Mouse (Mus musculus) thymus, postnatal 36 days (tissue): ENCODE data around the gene Themis.
A peak's percentile ranks its signal among the peaks of the same experiment; 100 is the strongest.

ENCODE experiments used
- DNase-seq, 2 experiments: peaks; one replicate each; pipeline ENCODE4 v3.0.0; 2022; ENCODE audit warnings: mixed read lengths in 2 of 2

Themis gene

GRCm38 (mm10) chr10:28668261-28668660, at the start of gene Themis:
Themis (plus strand) TSS chr10:28668360.
- DNase-seq = peak; percentile 83 to 89

DNA sequence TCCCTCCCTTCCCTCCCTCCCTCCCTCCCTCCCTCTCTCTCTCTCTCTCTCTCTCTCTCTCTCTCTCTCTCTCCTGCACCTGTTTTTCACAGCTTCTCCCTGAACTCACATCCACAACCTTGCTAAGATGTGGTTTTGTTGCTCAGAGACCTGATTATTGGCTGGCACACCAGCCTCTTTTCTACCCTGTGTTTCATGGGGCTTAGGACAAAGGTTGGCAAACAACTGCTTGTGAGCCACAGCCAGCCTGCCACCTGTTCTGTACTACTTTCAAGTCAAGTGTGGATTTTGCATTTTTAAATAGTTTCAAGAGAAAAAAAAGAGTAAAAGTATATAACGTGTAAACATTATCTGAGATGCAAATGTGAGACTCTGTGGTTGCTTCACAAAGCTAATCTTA, 48.7 kb upstream of the Themis start:
- DNase-seq = peak; percentile 43 to 75

DNA sequence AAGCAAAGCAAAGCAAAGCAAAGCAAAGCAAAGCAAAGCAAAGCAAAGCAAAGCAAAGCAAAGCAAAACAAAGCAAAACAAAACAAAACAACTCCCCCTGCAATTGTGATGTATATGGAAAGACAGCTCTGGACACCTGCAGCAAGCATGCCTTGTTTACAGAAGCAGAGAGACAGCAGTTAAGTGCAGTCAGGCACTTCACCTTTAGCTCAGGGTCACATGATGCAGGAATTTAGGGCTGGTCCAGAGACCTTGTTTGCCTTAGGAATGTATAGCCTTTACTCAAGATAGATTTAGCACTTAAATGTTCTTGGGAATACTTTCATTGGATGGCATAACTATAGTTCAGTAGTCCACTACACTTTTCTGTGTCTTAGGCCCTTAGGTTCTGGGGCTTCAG, 32.1 kb upstream of the Themis start:
- DNase-seq = no peak

DNA sequence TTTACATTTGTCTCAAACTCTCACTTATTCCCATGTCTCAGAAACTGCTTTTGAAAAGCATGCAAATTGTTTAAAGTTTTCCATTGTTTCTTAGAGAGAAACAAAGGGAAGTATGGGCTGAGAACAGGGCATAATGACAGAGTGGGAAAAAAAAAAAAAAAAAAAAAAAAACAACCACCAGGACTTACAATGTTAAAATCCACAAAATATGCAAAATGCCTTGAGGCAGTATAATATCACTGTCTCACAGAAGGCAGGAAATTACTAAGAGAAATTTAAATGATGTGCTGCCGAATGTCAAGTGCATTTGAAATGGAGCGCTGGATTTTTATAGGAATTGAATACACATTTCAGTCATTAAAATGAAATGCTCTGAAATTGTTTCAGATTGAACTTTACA, 26.3 kb upstream of the Themis start:
- no peak for DNase-seq

DNA sequence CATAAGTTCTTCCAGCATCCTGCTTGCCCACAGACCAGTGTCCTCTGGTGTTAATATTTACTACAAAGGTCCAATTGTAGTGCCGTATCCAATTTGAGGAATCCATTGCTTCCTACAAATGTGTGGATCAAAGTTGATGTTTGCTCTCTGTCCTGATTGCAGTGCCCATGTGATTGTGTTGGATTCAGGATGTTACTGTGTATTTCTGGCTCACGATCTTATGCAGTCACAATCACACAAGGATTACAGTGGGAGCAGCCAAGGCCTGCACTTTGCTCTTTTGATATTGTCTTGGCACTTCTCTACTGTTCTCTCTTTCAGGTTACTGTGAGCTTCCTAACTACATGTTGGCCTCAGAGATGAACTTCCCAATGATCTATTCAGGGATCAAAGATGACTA, 20.3 kb upstream of the Themis start:
- no peak for DNase-seq

DNA sequence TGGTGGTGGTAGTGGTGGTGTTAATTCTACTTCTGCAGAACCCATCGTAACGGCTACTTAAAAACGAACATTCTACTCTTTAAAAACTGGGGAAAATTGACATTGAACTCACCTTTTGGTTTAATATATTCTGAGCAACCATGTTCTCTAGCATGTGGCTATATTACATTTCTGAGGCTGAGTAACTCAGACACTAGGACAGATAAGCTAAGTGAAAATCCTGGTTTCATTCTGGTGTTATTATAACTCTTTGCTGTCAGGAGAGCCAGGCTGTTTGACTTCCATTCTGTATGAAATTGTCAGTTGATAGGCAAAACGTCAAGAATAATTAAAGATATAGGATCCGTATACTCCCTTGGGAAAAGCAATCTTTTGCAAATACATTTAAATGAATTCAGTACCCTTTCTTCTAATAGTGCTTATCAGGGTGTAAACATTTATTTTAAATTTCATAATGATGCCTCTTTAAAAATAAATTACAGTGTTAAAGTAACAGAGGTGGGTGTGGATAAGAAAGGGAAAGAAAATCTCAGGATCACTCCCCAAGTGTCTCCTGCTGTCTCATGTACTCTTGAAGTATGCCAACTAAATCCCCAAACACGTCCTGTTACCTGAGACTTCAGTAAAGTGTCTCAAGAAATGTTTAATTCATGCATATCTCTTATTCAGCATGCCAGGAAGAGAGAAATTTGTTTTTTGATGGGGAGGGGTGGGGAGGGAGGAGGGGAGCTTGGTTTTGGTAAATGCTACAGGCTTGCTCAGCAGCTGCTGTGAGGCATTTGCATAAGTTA, 18.9 kb upstream of the Themis start:
- no peak for DNase-seq

DNA sequence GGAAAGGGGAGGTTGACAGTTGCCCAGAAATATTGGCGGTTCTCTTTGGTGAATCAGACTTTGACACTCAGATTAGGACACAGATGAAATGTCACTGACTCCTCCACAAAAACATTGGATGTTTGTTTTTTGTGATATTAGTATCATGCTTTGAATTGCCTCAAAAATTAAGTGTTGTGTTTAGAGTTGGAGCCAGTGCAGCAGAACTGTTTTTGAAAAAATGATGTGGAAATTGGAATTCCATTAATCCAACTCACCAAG, 18.3 kb upstream of the Themis start:
- DNase-seq = no peak

- no peak for DNase-seq
These were observed 16.2 kb upstream of the Themis start for GRCm38 (mm10) chr10:28651910-28652309.

DNA sequence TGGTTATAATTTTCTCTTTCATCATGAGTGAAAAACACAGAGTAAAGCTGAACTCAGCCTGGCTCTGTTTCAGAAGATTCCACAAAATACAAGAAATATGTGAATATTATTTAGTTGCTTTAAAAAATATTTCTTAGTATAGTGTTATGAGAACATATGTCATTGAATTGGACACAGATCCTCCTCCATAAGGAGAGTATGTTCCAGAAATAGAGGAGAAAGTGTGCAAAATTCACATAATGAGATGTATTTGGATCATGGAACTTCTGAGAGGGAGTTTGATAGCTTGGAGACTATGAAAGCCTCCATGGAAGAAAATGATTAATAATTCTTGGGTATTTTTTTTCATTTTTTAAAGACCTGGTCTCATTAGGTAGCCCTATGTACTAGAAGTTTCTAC, 13.4 kb upstream of the Themis start:
- no peak for DNase-seq

GRCm38 (mm10) chr10:28665141-28665540, 3.0 kb upstream of the Themis start:
- DNase-seq = peak; percentile 39 to 58

DNA sequence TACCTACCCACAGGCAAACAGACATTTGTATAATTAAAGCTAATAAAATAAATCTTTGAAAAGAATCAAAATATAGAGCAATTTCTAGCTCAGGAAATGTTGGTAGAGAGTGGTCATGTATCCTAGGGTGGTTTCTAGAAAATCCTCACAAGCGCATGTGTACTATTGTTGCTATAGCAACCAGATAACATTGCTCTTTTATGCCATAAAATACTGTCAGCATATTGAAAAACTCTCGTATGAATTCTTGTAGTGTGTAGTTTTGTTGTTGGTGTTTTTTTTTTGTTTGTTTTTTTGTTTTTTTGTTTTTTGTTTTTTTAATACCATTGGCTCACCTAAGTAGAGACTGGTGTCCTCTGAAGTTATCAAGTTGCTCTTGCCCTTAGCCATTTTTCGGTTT, 5.8 kb downstream of the Themis start:
- no peak for DNase-seq

DNA sequence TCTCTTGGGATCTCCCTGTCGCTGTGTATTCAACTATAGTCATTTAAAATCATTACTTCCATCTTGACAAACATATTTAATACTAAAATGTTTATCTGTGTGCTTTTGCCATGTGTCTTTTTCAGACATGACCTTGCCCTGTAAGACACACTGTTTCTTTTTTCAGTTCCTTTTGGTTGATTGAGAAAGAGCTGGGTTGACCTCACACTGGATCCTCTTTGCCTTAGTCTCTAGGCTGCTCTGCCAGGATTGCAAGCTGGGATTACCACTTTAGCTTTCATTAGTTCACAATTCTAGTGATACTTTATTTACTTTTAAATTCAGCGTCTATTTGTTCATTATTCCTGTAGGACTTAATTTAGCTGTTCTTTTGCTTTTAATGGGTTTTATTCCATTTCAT, 7.2 kb downstream of the Themis start:
- no peak for DNase-seq

GRCm38 (mm10) chr10:28694981-28695380, 26.8 kb downstream of the Themis start:
- peak in 1 of 2 experiments; percentile 22 for DNase-seq

DNA sequence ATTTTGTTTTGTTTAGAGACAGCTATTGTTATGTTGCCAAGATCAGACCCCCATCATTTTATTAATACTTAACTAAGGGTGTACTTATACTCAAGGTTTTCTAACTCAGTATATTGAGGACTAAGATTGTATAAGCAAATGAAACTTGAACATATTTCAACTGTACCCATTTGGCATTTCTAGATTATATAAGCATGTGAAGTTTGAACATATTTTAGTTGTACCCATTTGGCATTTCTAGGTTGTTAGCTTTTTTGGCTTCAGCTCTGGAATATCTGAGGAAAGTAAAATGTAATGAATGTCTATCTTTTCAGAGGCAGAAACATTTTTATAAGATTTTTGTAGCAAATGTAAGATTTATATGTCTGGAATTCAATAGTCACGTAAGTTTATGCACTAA, 27.9 kb downstream of the Themis start:
- no peak for DNase-seq

- no peak for DNase-seq
These were observed 30.0 kb downstream of the Themis start for GRCm38 (mm10) chr10:28698175-28698574.

GRCm38 (mm10) chr10:28721828-28722227, 53.7 kb downstream of the Themis start:
- DNase-seq = no peak

DNA sequence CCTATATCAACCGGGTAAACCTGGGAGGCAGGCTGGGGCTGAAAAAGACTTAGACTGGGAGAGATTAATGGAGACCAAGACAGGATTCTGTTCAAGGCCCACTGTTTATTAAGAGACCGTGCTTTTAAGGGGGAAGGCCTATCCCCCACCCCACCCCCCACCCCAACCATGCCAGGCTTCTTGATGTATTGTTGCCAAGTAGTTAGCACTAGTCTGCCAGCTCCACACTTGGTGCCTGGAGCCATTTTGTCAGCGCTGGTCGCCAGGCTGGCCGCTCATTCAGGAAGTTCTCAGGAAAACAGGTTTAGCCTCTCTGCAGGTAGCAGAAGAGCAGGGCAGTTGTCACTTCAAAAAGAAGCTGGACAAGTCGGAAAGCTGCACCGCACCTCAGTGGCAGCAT, 55.1 kb downstream of the Themis start:
- no peak for DNase-seq

DNA sequence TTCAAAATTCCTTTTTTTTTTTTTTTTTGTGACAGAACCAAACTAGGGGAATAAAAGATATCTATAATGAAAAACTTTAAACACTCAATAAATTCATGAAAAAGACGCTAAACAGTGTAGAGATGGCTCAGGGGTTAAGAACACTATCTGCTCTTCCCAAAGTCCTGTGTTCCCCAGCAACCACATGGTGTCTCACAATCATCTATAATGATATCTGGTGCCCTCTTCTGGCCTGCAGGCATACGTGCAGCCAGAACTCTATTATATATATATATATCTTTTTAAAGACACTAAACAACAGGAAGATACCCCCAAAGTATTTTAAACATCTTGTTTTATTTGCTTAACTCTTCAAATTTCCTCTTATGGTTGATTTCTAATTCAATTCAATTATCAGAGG, 62.0 kb downstream of the Themis start:
- peak in 1 of 2 experiments; percentile 38 for DNase-seq

DNA sequence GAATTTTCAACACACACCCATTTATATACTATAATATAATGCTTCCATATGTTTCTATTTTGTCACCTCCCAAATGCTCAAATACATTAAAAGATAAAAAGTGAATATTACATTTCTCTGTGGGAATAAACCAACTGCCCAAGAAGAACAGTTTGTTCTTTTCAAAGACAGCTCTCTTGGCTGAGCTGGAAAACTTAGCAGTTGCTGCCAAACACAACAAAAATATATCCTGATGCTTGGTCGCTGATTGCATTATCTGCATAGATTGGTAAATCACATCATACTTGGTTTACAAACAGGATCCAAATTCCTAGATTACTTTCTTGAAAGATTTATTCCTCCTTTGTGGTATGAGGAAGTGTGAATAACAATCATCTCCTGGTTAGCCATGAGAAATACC, 69.8 kb downstream of the Themis start:
- DNase-seq = no peak

- DNase-seq = no peak
These were observed 78.3 kb downstream of the Themis start for GRCm38 (mm10) chr10:28746426-28746825.

- DNase-seq = no peak
These were observed 85.2 kb downstream of the Themis start for GRCm38 (mm10) chr10:28753321-28753720.

DNA sequence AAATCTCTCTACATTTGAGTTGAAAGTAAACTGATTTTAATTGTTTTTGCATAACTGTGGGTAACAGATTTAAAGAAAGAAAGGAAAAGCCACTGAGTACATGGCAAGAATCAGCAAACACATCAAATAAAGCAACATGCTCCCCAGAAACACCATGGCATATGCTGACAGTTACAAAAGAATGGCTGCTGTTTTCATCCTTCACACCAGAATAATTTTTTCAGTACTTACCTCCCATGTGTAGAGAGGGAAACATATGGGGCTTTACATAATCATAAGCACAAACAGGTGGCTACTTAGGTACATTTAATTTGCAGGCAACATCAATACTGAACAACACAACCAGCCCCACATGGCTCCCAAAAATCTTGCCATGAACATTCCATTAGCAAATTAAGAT, 86.8 kb downstream of the Themis start:
- no peak for DNase-seq

- no peak for DNase-seq
These were observed 108.7 kb downstream of the Themis start for GRCm38 (mm10) chr10:28776777-28777402.

DNA sequence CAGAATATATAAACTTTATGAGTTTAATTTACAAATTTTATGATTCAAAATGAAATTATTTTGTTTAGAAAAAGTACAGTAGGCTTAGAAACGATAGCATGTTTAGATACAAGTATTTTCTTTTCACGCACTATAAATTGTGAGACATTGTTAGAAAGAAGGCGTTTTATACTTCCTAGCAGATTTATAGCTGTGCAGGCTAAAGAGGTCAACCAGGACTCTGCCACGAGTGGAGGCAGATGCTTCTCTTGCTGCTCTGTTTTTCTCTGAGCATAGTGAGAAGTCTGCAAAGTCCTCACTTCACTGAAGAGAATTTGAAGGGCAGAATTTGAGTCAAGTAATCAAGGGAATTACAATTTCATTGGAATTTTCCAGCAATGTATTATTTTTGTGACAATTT, 131.3 kb downstream of the Themis start:
- no peak for DNase-seq

DNA sequence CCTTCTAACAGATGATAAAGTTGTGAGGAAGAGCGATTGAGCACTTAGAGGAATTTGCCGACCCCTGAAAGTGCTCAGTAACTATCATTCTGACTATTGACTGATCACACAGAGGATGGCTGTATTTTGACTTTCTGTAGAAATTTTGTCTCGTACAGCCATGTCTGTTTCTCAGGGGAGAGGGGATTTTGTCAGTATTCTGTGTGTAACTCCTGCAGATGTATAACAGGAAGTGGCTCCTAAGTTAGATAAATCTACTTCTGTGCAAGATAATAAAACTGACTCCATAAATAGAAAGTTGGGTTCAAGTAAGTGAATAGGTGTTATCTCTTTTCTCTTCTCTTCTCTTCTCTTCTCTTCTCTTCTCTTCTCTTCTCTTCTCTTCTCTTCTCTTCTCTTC, 137.0 kb downstream of the Themis start:
- DNase-seq = no peak
